Mouse (Mus musculus) layer of hippocampus, adult 11-12 months (tissue): ENCODE measurements around the gene Tars2.
"Not testable (repeated sequence)": the region's sequence is repeated elsewhere in the genome, so short reads cannot be mapped to it uniquely, and the experiment has no call there.

ENCODE experiments used
- DNase-seq: peaks from one replicate; pipeline ENCODE4 v3.0.0; 2022; ENCODE audit warnings: low spot score

Tars2 gene

GRCm38 (mm10) chr3:95760106-95760505, at the start of gene Tars2:
Tars2 (minus strand) TSS chr3:95760206.
- DNase-seq: no peak

GRCm38 (mm10) chr3:95808384-95808783, 48.4 kb upstream of the Tars2 start:
- no peak for DNase-seq

GRCm38 (mm10) chr3:95807630-95808029, 47.6 kb upstream of the Tars2 start:
- DNase-seq: not testable (repeated sequence)

GRCm38 (mm10) chr3:95806677-95807076, 46.7 kb upstream of the Tars2 start:
- DNase-seq: no peak

GRCm38 (mm10) chr3:95803851-95804250, 43.8 kb upstream of the Tars2 start:
- DNase-seq: no peak

- DNase-seq: no peak
Observed at GRCm38 (mm10) chr3:95798756-95799155, 38.8 kb upstream of the Tars2 start.

- DNase-seq: no peak
Observed at GRCm38 (mm10) chr3:95794299-95794698, 34.3 kb upstream of the Tars2 start.

GRCm38 (mm10) chr3:95793662-95794061, 33.7 kb upstream of the Tars2 start:
- no peak for DNase-seq

- DNase-seq: no peak
Observed at GRCm38 (mm10) chr3:95785501-95785900, 25.5 kb upstream of the Tars2 start.

- no peak for DNase-seq
Observed at GRCm38 (mm10) chr3:95771985-95772384, 12.0 kb upstream of the Tars2 start.

GRCm38 (mm10) chr3:95765534-95765933, 5.5 kb upstream of the Tars2 start:
- no peak for DNase-seq

GRCm38 (mm10) chr3:95763811-95764210, 3.8 kb upstream of the Tars2 start:
- DNase-seq: no peak

GRCm38 (mm10) chr3:95762961-95763360, 3.0 kb upstream of the Tars2 start:
- DNase-seq: no peak

- no peak for DNase-seq
Observed at GRCm38 (mm10) chr3:95761771-95762170, 1.8 kb upstream of the Tars2 start.

GRCm38 (mm10) chr3:95760656-95761055, 650 bp upstream of the Tars2 start:
- no peak for DNase-seq

- DNase-seq: no peak
Observed at GRCm38 (mm10) chr3:95758467-95759218, 1.4 kb downstream of the Tars2 start.

GRCm38 (mm10) chr3:95756808-95757207, 3.2 kb downstream of the Tars2 start:
- no peak for DNase-seq

GRCm38 (mm10) chr3:95754345-95755206, 5.4 kb downstream of the Tars2 start:
- DNase-seq: peak; percentile 96

- DNase-seq: no peak
Observed at GRCm38 (mm10) chr3:95752935-95753334, 7.1 kb downstream of the Tars2 start.

GRCm38 (mm10) chr3:95740406-95740805, 19.6 kb downstream of the Tars2 start:
- peak; percentile 28 for DNase-seq

- DNase-seq: no peak
Observed at GRCm38 (mm10) chr3:95739353-95740104, 20.5 kb downstream of the Tars2 start, which contains the start of gene Ecm1. Ecm1 (minus strand) TSS chr3:95739569.

- DNase-seq: no peak
Observed at GRCm38 (mm10) chr3:95735071-95735670, 24.8 kb downstream of the Tars2 start.
